ENCODE assay signal across 8 mouse cellular contexts in genomic region chr8:121874031-121874430, GRCm38 (mm10). TPM values are rescaled to one million over a fixed set of nuclear protein-coding genes. Genes with fewer than 3 reads are reported as not detected.
DNase-seq lines count a peak whose midpoint lies in the region; ATAC-seq and TF ChIP-seq lines count a peak whose summit lies in the region.

No protein-coding gene starts in this region.

- no peak for TF ChIP-seq POLR2A in embryonic fibroblast, embryonic 13.5 days (IDR thresholded peaks at IDR 0.05; ENCODE audit: low read depth, low read length)

- H3K9me3 ChIP-seq in intestine, embryonic 16.5 days (ENCODE audit: control insufficient read depth, low read length), result no peaks in the 10 kb centered on the region
- no peaks in the 10 kb centered on the region for H3K9me3 ChIP-seq in liver, embryonic 16.5 days (replicated peaks; ENCODE audit: control insufficient read depth, low read length)
- no peaks in the 10 kb centered on the region for H3K9me3 ChIP-seq in stomach, embryonic 16.5 days (replicated peaks; ENCODE audit: control insufficient read depth, low read length)

- H3K4me3 ChIP-seq in embryonic fibroblast, embryonic 13.5 days (ENCODE audit: insufficient read depth, low read length), result no peak overlapping the region
- no peak overlapping the region for H3K4me3 ChIP-seq in intestine, embryonic 16.5 days (ENCODE audit: low read length)
- no peak overlapping the region for H3K4me3 ChIP-seq in liver, embryonic 16.5 days (ENCODE audit: low read depth, low read length)
- no peak overlapping the region for H3K4me3 ChIP-seq in stomach, embryonic 16.5 days (replicated peaks; ENCODE audit: low read length)

- TF ChIP-seq CTCF in embryonic fibroblast, embryonic 13.5 days (IDR thresholded peaks at IDR 0.05; ENCODE audit: borderline replicate concordance, insufficient read depth, low read length), result peak; percentile 78; the same call in 1 of the 2 replicates

- ATAC-seq in intestine, embryonic 16.5 days, result peak; percentile 40; the same call in 1 of the 2 replicates
- ATAC-seq in liver, embryonic 16.5 days (ENCODE audit: low read depth), result peak; percentile 54; the same call in 1 of the 2 replicates
- peak; percentile 68; the same call in 1 of the 2 replicates for ATAC-seq in stomach, embryonic 16.5 days (ENCODE audit: insufficient read depth, low FRiP score)
- ATAC-seq in frontal cortex, adult (ENCODE audit: low TSS enrichment), result no peak

- no peaks in the 10 kb centered on the region for H3K36me3 ChIP-seq in intestine, embryonic 16.5 days (ENCODE audit: control insufficient read depth, insufficient read depth, low read length)
- H3K36me3 ChIP-seq in liver, embryonic 16.5 days (ENCODE audit: control insufficient read depth, insufficient read depth), result no peaks in the 10 kb centered on the region
- no peaks in the 10 kb centered on the region for H3K36me3 ChIP-seq in stomach, embryonic 16.5 days (ENCODE audit: control insufficient read depth, insufficient read depth, low read length)

- 48% methylated on average over 9 of the region's 9 CpGs for WGBS in intestine, embryonic 16.5 days
- WGBS in liver, embryonic 16.5 days (ENCODE audit: insufficient replicate concordance), result 44% methylated on average over 9 of the region's 9 CpGs
- 42% methylated on average over 9 of the region's 9 CpGs for WGBS in stomach, embryonic 16.5 days

- no peak overlapping the region for H3K4me2 ChIP-seq in intestine, embryonic 16.5 days (ENCODE audit: low read depth, low read length)
- no peak overlapping the region for H3K4me2 ChIP-seq in liver, embryonic 16.5 days (ENCODE audit: low read depth, low read length)
- no peak overlapping the region for H3K4me2 ChIP-seq in stomach, embryonic 16.5 days (ENCODE audit: low read depth, low read length)

- peak; percentile 13 to 21 for DNase-seq in B cell, adult 2 months
- peak; percentile 89 for DNase-seq in MN1 (ENCODE audit: low spot score)
- no peak for DNase-seq in Muller cell, postnatal 12 days (ENCODE audit: inconsistent ontology term)

- H3K27me3 ChIP-seq in intestine, embryonic 16.5 days (replicated peaks; ENCODE audit: control insufficient read depth, insufficient read depth, low read length), result no peaks in the 10 kb centered on the region
- H3K27me3 ChIP-seq in liver, embryonic 16.5 days (ENCODE audit: control insufficient read depth, insufficient read depth, low read depth, low read length), result no peaks in the 10 kb centered on the region
- no peaks in the 10 kb centered on the region for H3K27me3 ChIP-seq in stomach, embryonic 16.5 days (ENCODE audit: control insufficient read depth, insufficient read depth, low read length)

- H3K4me1 ChIP-seq in embryonic fibroblast, embryonic 13.5 days (ENCODE audit: control insufficient read depth, insufficient read depth, low read length), result no peaks in the 10 kb centered on the region
- H3K4me1 ChIP-seq in intestine, embryonic 16.5 days (ENCODE audit: control insufficient read depth, insufficient read depth, low read length), result peaks cover 24% of the 10 kb centered on the region
- peaks cover 4% of the 10 kb centered on the region for H3K4me1 ChIP-seq in liver, embryonic 16.5 days (ENCODE audit: control insufficient read depth, low read depth, low read length)
- peaks cover 21% of the 10 kb centered on the region for H3K4me1 ChIP-seq in stomach, embryonic 16.5 days (ENCODE audit: control insufficient read depth, insufficient read depth, low read length)

- H3K9ac ChIP-seq in intestine, embryonic 16.5 days (ENCODE audit: low read depth, low read length), result no peak overlapping the region
- H3K9ac ChIP-seq in liver, embryonic 16.5 days (ENCODE audit: low read depth, low read length), result no peak overlapping the region
- no peak overlapping the region; the same call in 1 of the 2 replicates for H3K9ac ChIP-seq in stomach, embryonic 16.5 days (ENCODE audit: low read length)

- H3K27ac ChIP-seq in embryonic fibroblast, embryonic 13.5 days (ENCODE audit: insufficient read depth, low read length), result no peak overlapping the region
- H3K27ac ChIP-seq in intestine, embryonic 16.5 days (ENCODE audit: low read length), result no peak overlapping the region
- no peak overlapping the region for H3K27ac ChIP-seq in liver, embryonic 16.5 days (ENCODE audit: low read length)
- H3K27ac ChIP-seq in stomach, embryonic 16.5 days (ENCODE audit: low read length), result peak overlapping the region; percentile 68

RNA-seq across cellular contexts. Expression of gene Slc7a5, which starts 33.5 kb away (rescaled TPM):
- polyA plus RNA-seq in embryonic fibroblast, embryonic 13.5 days (2011; ENCODE audit: insufficient read length, low read depth, missing spikeins), result 125 and 185 TPM in 2 replicates
- 11.6 and 12.5 TPM in 2 replicates for polyA plus RNA-seq in intestine, embryonic 16.5 days (2015; fragmentation: Nextera tagmentation; extraction: Ambion mirVana)
- polyA plus RNA-seq in liver, embryonic 16.5 days (2015; fragmentation: Nextera tagmentation; extraction: Ambion mirVana), result 32.9 and 36.9 TPM in 2 replicates
- polyA plus RNA-seq in stomach, embryonic 16.5 days (2015; fragmentation: Nextera tagmentation; extraction: Ambion mirVana), result 19.8 and 20.0 TPM in 2 replicates

RNA-seq across cellular contexts. Expression of gene Klhdc4, which starts 44.7 kb away (rescaled TPM):
- polyA plus RNA-seq in embryonic fibroblast, embryonic 13.5 days (2011; ENCODE audit: insufficient read length, low read depth, missing spikeins), result 21.1 and 26.4 TPM in 2 replicates
- polyA plus RNA-seq in intestine, embryonic 16.5 days (2015; fragmentation: Nextera tagmentation; extraction: Ambion mirVana), result 35.5 and 38.8 TPM in 2 replicates
- polyA plus RNA-seq in liver, embryonic 16.5 days (2015; fragmentation: Nextera tagmentation; extraction: Ambion mirVana), result 16.1 and 17.3 TPM in 2 replicates
- polyA plus RNA-seq in stomach, embryonic 16.5 days (2015; fragmentation: Nextera tagmentation; extraction: Ambion mirVana), result 34.3 and 39.3 TPM in 2 replicates
